In the genomic region with DNA sequence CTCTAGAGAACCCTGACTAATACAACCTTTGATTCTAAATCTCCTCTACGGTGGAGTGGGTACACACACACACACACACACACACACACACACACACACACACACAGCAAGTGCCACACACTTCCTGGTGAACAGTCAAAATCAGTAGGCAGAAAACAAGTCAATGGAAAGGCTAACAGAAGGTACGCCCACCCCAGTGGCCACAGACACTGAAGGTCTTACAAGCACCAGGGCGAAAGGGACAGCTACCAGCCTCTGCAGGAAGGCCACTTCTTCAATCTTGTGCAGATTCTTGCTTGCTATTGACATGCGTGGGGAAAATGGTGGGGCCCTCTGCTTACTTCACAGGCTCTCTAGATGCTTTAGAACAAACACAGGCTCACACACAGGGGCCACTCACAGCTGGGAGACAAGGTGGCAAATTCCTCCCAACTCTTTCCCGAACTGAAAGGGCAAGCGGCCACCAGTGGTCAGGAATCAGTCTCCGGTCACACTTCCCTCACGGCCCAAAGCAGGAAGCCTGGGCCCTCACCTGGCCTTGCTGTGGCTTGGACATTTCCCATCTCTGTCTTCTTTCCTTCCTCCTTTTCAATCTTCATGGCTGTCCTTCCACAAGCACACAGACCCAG, we compare ENCODE assay signal across 20 mouse cellular contexts. TPM values are rescaled to one million over a fixed set of nuclear protein-coding genes. Genes with fewer than 3 reads are reported as not detected.
DNase-seq lines count a peak whose midpoint lies in the region; ATAC-seq and TF ChIP-seq lines count a peak whose summit lies in the region.
"Had no signal": no experiment of that assay in that cellular context is flagged by ENCODE, and none has a peak within 500 bp of the region (broad histone marks: within the 10 kb centered on the region; RNA-seq: fewer than 3 reads in every experiment).

No protein-coding gene starts in this region.

- H3K4me2 ChIP-seq in liver, embryonic 16.5 days (ENCODE audit: low read depth, low read length): peak overlapping the region; percentile 14; the same call in 1 of the 2 replicates
- H3K4me2 ChIP-seq in forebrain, embryonic 11.5 days (ENCODE audit: low read depth, low read length, severe bottlenecking): no peak overlapping the region
- H3K4me2 ChIP-seq: intestine, embryonic 15.5 days; limb, embryonic 15.5 days; midbrain, embryonic 13.5 days had no signal

- H3K4me3 ChIP-seq in erythroblast, embryonic 14.5 days (replicated peaks): peak overlapping the region; percentile 23
- H3K4me3 ChIP-seq in bone marrow, adult 2 months (replicated peaks; ENCODE audit: control insufficient read depth, low read depth, low read length): no peak overlapping the region
- H3K4me3 ChIP-seq in liver, embryonic 16.5 days (ENCODE audit: low read depth, low read length): peak overlapping the region; percentile 13; the same call in 1 of the 2 replicates
- H3K4me3 ChIP-seq in forebrain, embryonic 11.5 days (ENCODE audit: low read depth, low read length): no peak overlapping the region
- H3K4me3 ChIP-seq: gastrocnemius, adult 2 months; heart, embryonic 10.5 days; intestine, embryonic 15.5 days; limb, embryonic 15.5 days; midbrain, embryonic 13.5 days had no signal

- peak; percentile 78 for DNase-seq in 416B (ENCODE audit: low read depth)
- DNase-seq in gastrocnemius, adult 8-10 months (ENCODE audit: low spot score in 2 of 2): no peak
- DNase-seq in embryo, embryonic 11 days: no peak
- no peak for DNase-seq in forebrain, embryonic 11.5 days (ENCODE audit: low spot score)
- DNase-seq: adrenal gland, postnatal 14 days; cerebellum, adult 9-11 months; gastrocnemius, adult 2 months; heart, postnatal 4 days; right cerebral cortex, postnatal 25 days; thymus, adult 18-20 months had no signal

- peaks cover 10% of the 10 kb centered on the region; the same call in 1 of the 2 replicates for H3K27me3 ChIP-seq in erythroblast, embryonic 14.5 days (ENCODE audit: control insufficient read depth)
- H3K27me3 ChIP-seq in liver, embryonic 16.5 days (ENCODE audit: control insufficient read depth, insufficient read depth, low read depth, low read length): no peaks in the 10 kb centered on the region
- H3K27me3 ChIP-seq in forebrain, embryonic 11.5 days (ENCODE audit: control insufficient read depth, insufficient read depth, low read length): no peaks in the 10 kb centered on the region
- H3K27me3 ChIP-seq: intestine, embryonic 15.5 days; limb, embryonic 15.5 days; midbrain, embryonic 13.5 days had no signal

- TF ChIP-seq CTCF in bone marrow, adult 2 months (IDR thresholded peaks at IDR 0.05; ENCODE audit: control insufficient read depth, insufficient read depth, low read length): no peak

- ATAC-seq in erythroblast, adult 5-6 weeks (replicated peaks; ENCODE audit: low FRiP score, poor library complexity, severe bottlenecking): no peak
- no peak for ATAC-seq in liver, embryonic 16.5 days (ENCODE audit: low read depth)
- ATAC-seq in forebrain, embryonic 11.5 days (replicated peaks; ENCODE audit: low FRiP score): no peak
- ATAC-seq: forebrain, embryonic 16.5 days; intestine, embryonic 15.5 days; midbrain, embryonic 13.5 days had no signal

- peaks cover 93% of the 10 kb centered on the region for H3K4me1 ChIP-seq in erythroblast, embryonic 14.5 days (ENCODE audit: control insufficient read depth)
- H3K4me1 ChIP-seq in bone marrow, adult 2 months (ENCODE audit: control insufficient read depth, insufficient read depth, low read length): peaks cover 5% of the 10 kb centered on the region
- peaks cover 76% of the 10 kb centered on the region for H3K4me1 ChIP-seq in liver, embryonic 16.5 days (ENCODE audit: control insufficient read depth, low read depth, low read length)
- no peaks in the 10 kb centered on the region for H3K4me1 ChIP-seq in forebrain, embryonic 11.5 days (replicated peaks; ENCODE audit: control insufficient read depth, insufficient read depth, low read length)

- peak overlapping the region; percentile 30 for H3K27ac ChIP-seq in bone marrow, adult 2 months (ENCODE audit: control insufficient read depth, insufficient read depth, low read depth, low read length, poor library complexity)
- H3K27ac ChIP-seq in liver, embryonic 16.5 days (ENCODE audit: low read length): peak overlapping the region; percentile 94
- H3K27ac ChIP-seq in forebrain, embryonic 11.5 days (ENCODE audit: low read depth, low read length): no peak overlapping the region
- H3K27ac ChIP-seq: gastrocnemius, adult 2 months; intestine, embryonic 15.5 days; kidney, postnatal 0 days; limb, embryonic 15.5 days; midbrain, embryonic 13.5 days had no signal

- 25% methylated on average over 8 of the region's 8 CpGs for WGBS in bone marrow, adult 2 months
- WGBS in liver, embryonic 16.5 days (ENCODE audit: insufficient replicate concordance): 48% methylated on average over 8 of the region's 8 CpGs
- 84% methylated on average over 8 of the region's 8 CpGs for WGBS in forebrain, embryonic 11.5 days

- peak overlapping the region; percentile 50 for H3K9ac ChIP-seq in liver, embryonic 16.5 days (ENCODE audit: low read depth, low read length)
- H3K9ac ChIP-seq in forebrain, embryonic 11.5 days (ENCODE audit: low read length): no peak overlapping the region
- H3K9ac ChIP-seq: intestine, embryonic 15.5 days; limb, embryonic 15.5 days; midbrain, embryonic 13.5 days had no signal

- no peak for TF ChIP-seq POLR2A in bone marrow, adult 2 months (IDR thresholded peaks at IDR 0.05; ENCODE audit: borderline replicate concordance, control insufficient read depth, low read depth, low read length)

- H3K36me3 ChIP-seq in erythroblast, embryonic 14.5 days (ENCODE audit: control insufficient read depth): peaks cover 39% of the 10 kb centered on the region
- peaks cover 3% of the 10 kb centered on the region; the same call in 1 of the 2 replicates for H3K36me3 ChIP-seq in liver, embryonic 16.5 days (ENCODE audit: control insufficient read depth, insufficient read depth)
- H3K36me3 ChIP-seq in forebrain, embryonic 11.5 days (ENCODE audit: control insufficient read depth, insufficient read depth, low read length): no peaks in the 10 kb centered on the region
- H3K36me3 ChIP-seq: intestine, embryonic 15.5 days; limb, embryonic 15.5 days had no signal

- peaks cover 27% of the 10 kb centered on the region for H3K9me3 ChIP-seq in erythroblast, embryonic 14.5 days (ENCODE audit: control insufficient read depth, low read length)
- peaks cover 9% of the 10 kb centered on the region for H3K9me3 ChIP-seq in liver, embryonic 16.5 days (replicated peaks; ENCODE audit: control insufficient read depth, low read length)
- H3K9me3 ChIP-seq in forebrain, embryonic 11.5 days (ENCODE audit: control insufficient read depth, low read length): no peaks in the 10 kb centered on the region; the same call in 1 of the 2 replicates
- H3K9me3 ChIP-seq: limb, embryonic 15.5 days had no signal

RNA-seq across cellular contexts. Expression of a gene that starts 10.9 kb away (rescaled TPM):
- 218 and 245 TPM in 2 replicates for polyA plus RNA-seq in erythroblast, embryonic 14.5 days (2012)
- 170 and 188 TPM in 2 replicates for total RNA-seq in erythroblast, adult 5-6 weeks (2015; ENCODE audit: low replicate concordance)
- total RNA-seq in erythroblast, adult 5-6 weeks (2017; ENCODE audit: low replicate concordance): 146 and 233 TPM in 2 replicates
- polyA plus RNA-seq in bone marrow, adult 2 months (2011; ENCODE audit: insufficient read depth, insufficient read length, low replicate concordance, missing spikeins): 274 and 493 TPM in 2 replicates
- polyA plus RNA-seq in liver, embryonic 16.5 days (2015; fragmentation: Nextera tagmentation; extraction: Ambion mirVana): 424 and 446 TPM in 2 replicates
- 10 to 100 TPM; 57.5 to 66.9 (median 60.3) TPM for total RNA-seq in gastrocnemius, adult 8-10 months (2022)
- polyA plus RNA-seq in forebrain, embryonic 11.5 days (2014; fragmentation: Nextera tagmentation; extraction: Ambion mirVana): 188 and 196 TPM in 2 replicates

RNA-seq across cellular contexts. Expression of a gene that starts 11.9 kb away (rescaled TPM):
- polyA plus RNA-seq in erythroblast, embryonic 14.5 days (2012): 1.2 and 1.3 TPM in 2 replicates
- total RNA-seq in erythroblast, adult 5-6 weeks (2015; ENCODE audit: low replicate concordance): 4.8 and 5.6 TPM in 2 replicates
- total RNA-seq in erythroblast, adult 5-6 weeks (2017; ENCODE audit: low replicate concordance): 10.3 and 14.8 TPM in 2 replicates
- 9.0 and 11.1 TPM in 2 replicates for polyA plus RNA-seq in bone marrow, adult 2 months (2011; ENCODE audit: insufficient read depth, insufficient read length, low replicate concordance, missing spikeins)
- polyA plus RNA-seq in liver, embryonic 16.5 days (2015; fragmentation: Nextera tagmentation; extraction: Ambion mirVana): 2.8 TPM in 2 replicates
- total RNA-seq in gastrocnemius, adult 8-10 months (2022): 1 to 10 TPM; 2.9 to 5.0 (median 3.6) TPM
- polyA plus RNA-seq in forebrain, embryonic 11.5 days (2014; fragmentation: Nextera tagmentation; extraction: Ambion mirVana): 0.20 and 0.28 TPM in 2 replicates

Comparison
In these comparisons a context has a peak if more than half of its experiments do, and no peak if none do; other contexts are left out.
1. H3K4me3 ChIP-seq: peak in erythroblast, embryonic 14.5 days (single experiment) and liver, embryonic 16.5 days (single experiment); none in bone marrow, adult 2 months (single experiment) and forebrain, embryonic 11.5 days (single experiment).